Mouse (Mus musculus) liver, adult 2 months (tissue): ENCODE measurements around the gene Npepl1.

ENCODE experiments used
- CTCF ChIP-seq: fragments of 200-500 bp; IDR thresholded peaks from 2 replicates; pipeline ENCODE4 v1.5.1; 2011; ENCODE audit warnings: low read depth, low read length, control low read depth
- POLR2A ChIP-seq: fragments of 200-500 bp; IDR thresholded peaks from 2 replicates; pipeline ENCODE4 v1.6.1; 2011; ENCODE audit warnings: low read length, control low read depth; ENCODE audit not compliant: insufficient read depth; ENCODE audit errors: extremely low read depth

DNA sequence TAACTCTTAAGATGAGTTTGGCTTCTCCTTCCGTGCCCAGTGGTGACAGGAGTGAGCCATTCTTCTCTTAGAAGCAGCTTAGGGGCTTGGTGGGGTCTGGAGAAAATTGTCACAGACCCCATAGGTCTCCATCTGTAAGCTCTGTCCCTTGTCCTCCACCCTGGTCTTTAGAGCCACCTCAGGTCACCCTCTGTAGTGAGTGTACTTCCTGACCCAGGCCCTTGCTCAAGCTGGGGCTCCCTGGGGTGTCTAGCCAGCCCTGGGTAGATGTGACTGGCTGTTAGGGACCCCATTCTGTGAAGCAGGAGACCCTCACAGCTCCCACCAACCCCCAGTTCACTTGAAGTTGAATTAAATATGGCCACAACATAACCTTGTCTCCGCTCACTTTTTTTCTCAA, 12.2 kb downstream of the Npepl1 start:
- TF ChIP-seq CTCF (no peak), POLR2A (no peak)
